Mouse (Mus musculus) bone marrow, adult 2 months (tissue): ENCODE measurements around the gene Hist1h3h.

ENCODE experiments used
- CTCF ChIP-seq: fragments of 200-500 bp; IDR thresholded peaks from 2 replicates; pipeline ENCODE4 v1.5.1; 2011; ENCODE audit warnings: low read length, control low read depth; ENCODE audit not compliant: control insufficient read depth, insufficient read depth
- POLR2A ChIP-seq: fragments of 200-500 bp; IDR thresholded peaks from 2 replicates; pipeline ENCODE4 v1.6.1; 2011; ENCODE audit warnings: low read depth, mild to moderate bottlenecking, control low read depth, low read length, borderline replicate concordance; ENCODE audit not compliant: control insufficient read depth

- TF ChIP-seq CTCF (no peak), POLR2A (no peak)
Observed at GRCm38 (mm10) chr13:21751417-21751816, 34.0 kb downstream of the Hist1h3h start.
